Mouse (Mus musculus) kidney, embryonic 14.5 days (tissue): ENCODE measurements around the gene Jhy. TPM values are rescaled to one million over a fixed set of nuclear protein-coding genes. Genes with fewer than 3 reads are reported as not detected.

Source experiments
- ATAC-seq: fragments of 200-750 bp; cut with Nextera tagmentation; 2 replicates; pipeline ENCODE4 v1.8.0; 2017; ENCODE audit warnings: moderate number of reproducible peaks, mild to moderate bottlenecking, moderate TSS enrichment, moderate library complexity; ENCODE audit not compliant: low FRiP score, low TSS enrichment
- H3K27ac ChIP-seq: fragments of 300-500 bp; sonication (generic); 2 replicates; pipeline ENCODE4 v1.5.1; 2014; ENCODE audit warnings: low read depth, mild to moderate bottlenecking, low read length, moderate library complexity, mixed read lengths
- H3K27me3 ChIP-seq: fragments of 300-500 bp; sonication (generic); 2 replicates; pipeline ENCODE4 v1.6.1; 2014; ENCODE audit warnings: mild to moderate bottlenecking, low read length; ENCODE audit not compliant: control insufficient read depth, insufficient read depth
- H3K36me3 ChIP-seq: fragments of 300-500 bp; sonication (generic); 2 replicates; pipeline ENCODE4 v1.6.1; 2014; ENCODE audit warnings: low read length, mixed read lengths; ENCODE audit not compliant: control insufficient read depth, insufficient read depth
- H3K4me1 ChIP-seq: fragments of 300-500 bp; sonication (generic); 2 replicates; pipeline ENCODE4 v1.6.1; 2014; ENCODE audit warnings: low read length, mixed read lengths; ENCODE audit not compliant: control insufficient read depth, insufficient read depth
- H3K4me2 ChIP-seq: fragments of 300-500 bp; sonication (generic); replicated peaks from 2 replicates; pipeline ENCODE4 v1.6.1; 2014; ENCODE audit warnings: low read depth, mild to moderate bottlenecking, low read length
- H3K4me3 ChIP-seq: fragments of 300-500 bp; sonication (generic); 2 replicates; pipeline ENCODE4 v1.5.1; 2014; ENCODE audit warnings: mild to moderate bottlenecking, low read length
- H3K9ac ChIP-seq: fragments of 300-500 bp; sonication (generic); 2 replicates; pipeline ENCODE4 v1.6.1; 2014; ENCODE audit warnings: low read depth, mild to moderate bottlenecking, low read length, moderate library complexity
- H3K9me3 ChIP-seq: fragments of 300-500 bp; sonication (generic); 2 replicates; pipeline ENCODE4 v1.6.1; 2016; ENCODE audit warnings: low read length; ENCODE audit not compliant: control insufficient read depth
- WGBS: fragments of 180-500 bp; shearing (Covaris S2); extraction: QIAGEN DNeasy Blood & Tissue Kit; methylation state at CpG from one replicate; pipeline ENCODE4 v1.1.7; 2014; 5-methylcytosine and 5-hydroxymethylcytosine counted together
- polyA plus RNA-seq: library from polyadenylated mRNA; unstranded; fragments of >200 nt; fragmentation: Nextera tagmentation; extraction: Ambion mirVana; gene quantifications from 2 replicates; pipeline ENCODE4 v1.2.1, GENCODE M21; 2014

Gene Jhy
- polyA plus RNA-seq, 1 experiment from 2014 or later: 0.34 TPM

DNA sequence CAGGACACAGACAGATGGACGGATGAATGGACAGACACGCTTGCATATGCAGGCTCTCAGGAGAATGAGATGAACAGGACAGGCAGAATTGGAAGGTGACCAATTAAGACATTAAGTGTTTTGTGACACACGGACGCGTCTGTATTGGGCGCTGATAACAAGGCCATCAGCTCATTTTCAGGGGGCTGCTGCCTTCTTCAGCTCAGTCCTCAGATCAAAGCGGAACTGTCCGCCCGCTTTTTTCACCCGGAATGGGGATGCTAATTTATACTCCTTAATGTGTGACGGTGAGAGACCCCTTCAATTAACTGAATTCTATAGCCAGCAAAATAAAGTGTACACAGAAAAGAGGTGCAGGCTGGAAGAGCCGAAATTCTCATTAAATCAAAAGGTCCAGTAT is 74.5 kb downstream of the Jhy start:
- no peak overlapping the region for H3K4me2 ChIP-seq
- WGBS: 12% methylated on average over 12 of the region's 12 CpGs
- H3K4me1 ChIP-seq: no peaks in the 10 kb centered on the region
- no peaks in the 10 kb centered on the region for H3K36me3 ChIP-seq
- H3K4me3 ChIP-seq: no peak overlapping the region
- ATAC-seq: no peak
- H3K27ac ChIP-seq: no peak overlapping the region
- no peaks in the 10 kb centered on the region for H3K9me3 ChIP-seq
- H3K9ac ChIP-seq: no peak overlapping the region
- H3K27me3 ChIP-seq: peaks cover 57% of the 10 kb centered on the region

DNA sequence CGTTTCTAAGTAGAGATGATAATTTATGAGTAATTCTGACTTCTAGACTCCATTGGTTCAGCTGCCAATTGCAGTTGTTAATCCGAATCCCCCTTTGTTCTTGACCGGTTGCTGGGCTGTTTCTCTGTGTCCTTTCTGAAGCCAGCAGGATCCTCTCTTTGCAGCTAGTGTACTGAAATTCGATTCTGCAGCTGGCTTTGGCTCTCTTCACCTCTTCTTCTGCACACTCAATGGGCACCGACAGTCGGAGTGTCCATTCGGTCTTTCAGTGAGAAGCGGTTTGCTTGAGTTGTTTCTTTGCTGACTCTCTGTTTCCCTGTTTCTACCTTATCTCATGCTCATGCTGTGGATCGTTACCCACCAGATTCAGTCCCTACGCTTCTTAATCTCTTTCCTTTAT is 78.2 kb downstream of the Jhy start:
- H3K4me3 ChIP-seq: no peak overlapping the region
- peaks cover 71% of the 10 kb centered on the region for H3K27me3 ChIP-seq

DNA sequence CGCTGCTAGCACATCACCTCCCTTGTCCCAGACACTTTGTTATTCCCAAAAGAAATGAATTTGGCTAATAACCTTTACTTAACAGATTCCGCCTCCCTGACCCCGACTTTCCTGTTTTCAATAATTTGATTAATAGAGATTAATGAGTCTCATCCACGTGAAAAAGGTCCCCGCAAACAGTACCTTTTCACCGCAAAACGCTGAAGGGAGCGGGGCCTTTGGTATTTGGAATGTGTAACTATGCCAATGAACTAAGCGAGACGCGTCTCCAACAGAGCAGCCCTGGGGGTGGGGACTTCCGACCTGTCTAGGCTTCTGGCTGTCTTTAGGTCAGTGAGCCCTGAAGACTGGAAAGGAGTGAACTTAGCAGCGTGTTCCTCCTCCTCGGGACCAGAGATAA is 84.9 kb downstream of the Jhy start:
- no peaks in the 10 kb centered on the region for H3K36me3 ChIP-seq
- WGBS: 2% methylated on average over 14 of the region's 14 CpGs
- H3K27ac ChIP-seq: no peak overlapping the region
- no peak overlapping the region for H3K9ac ChIP-seq
- no peak for ATAC-seq
- H3K4me2 ChIP-seq: no peak overlapping the region
- peaks cover 5% of the 10 kb centered on the region; the same call in 1 of the 2 replicates for H3K4me1 ChIP-seq
- no peaks in the 10 kb centered on the region for H3K9me3 ChIP-seq
- no peak overlapping the region for H3K4me3 ChIP-seq
- peaks cover 81% of the 10 kb centered on the region for H3K27me3 ChIP-seq

More for the DNA sequence above, 78.2 kb downstream of the Jhy start:
- no peak overlapping the region for H3K27ac ChIP-seq
- no peaks in the 10 kb centered on the region for H3K36me3 ChIP-seq
- no peak for ATAC-seq
- no peak overlapping the region for H3K9ac ChIP-seq
- no peaks in the 10 kb centered on the region for H3K9me3 ChIP-seq
- no peak overlapping the region for H3K4me2 ChIP-seq
- WGBS: 31% methylated on average over 10 of the region's 10 CpGs
- no peaks in the 10 kb centered on the region for H3K4me1 ChIP-seq

DNA sequence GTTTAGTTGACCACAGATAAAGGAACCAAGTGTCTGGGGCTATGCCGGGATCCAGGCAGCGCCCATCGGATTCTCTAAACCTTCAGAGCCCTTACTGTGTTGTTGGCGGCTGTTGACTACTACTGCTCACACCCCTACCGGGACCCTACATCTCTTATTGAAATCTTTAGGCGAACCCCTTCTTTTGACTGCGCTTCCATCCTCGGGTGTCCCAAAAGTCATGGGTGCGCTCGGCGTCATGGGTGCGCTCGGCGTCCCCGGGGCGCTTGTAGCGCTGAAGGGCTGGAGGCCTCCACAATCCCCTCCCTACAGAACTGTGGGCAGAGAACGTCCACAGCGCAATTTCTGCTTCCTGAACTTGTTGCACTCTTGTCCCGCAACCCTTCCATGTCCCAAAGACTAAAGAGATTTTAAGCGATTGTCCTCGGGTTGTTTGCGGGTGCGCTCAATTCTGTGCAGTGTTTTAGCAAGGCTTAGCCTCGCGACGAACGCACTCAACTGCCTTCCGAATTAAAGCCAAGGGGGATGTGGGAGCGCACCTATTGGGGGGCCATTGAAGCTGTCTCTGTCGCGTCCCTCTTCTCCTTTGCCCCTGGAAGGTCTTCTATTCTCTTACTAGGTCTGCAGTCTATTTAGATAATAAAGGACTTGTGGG is 85.5 kb downstream of the Jhy start:
- Histone ChIP-seq H3K36me3 (no peaks in the 10 kb centered on the region), H3K4me3 (peak overlapping the region; percentile 27), H3K27ac (no peak overlapping the region), H3K4me1 (peaks cover 5% of the 10 kb centered on the region; the same call in 1 of the 2 replicates), H3K27me3 (peaks cover 86% of the 10 kb centered on the region), H3K4me2 (no peak overlapping the region; the same call in 1 of the 2 replicates), H3K9ac (no peak overlapping the region), H3K9me3 (no peaks in the 10 kb centered on the region)
- ATAC-seq: no peak
- WGBS: under 1% methylated on average over 32 of the region's 32 CpGs

DNA sequence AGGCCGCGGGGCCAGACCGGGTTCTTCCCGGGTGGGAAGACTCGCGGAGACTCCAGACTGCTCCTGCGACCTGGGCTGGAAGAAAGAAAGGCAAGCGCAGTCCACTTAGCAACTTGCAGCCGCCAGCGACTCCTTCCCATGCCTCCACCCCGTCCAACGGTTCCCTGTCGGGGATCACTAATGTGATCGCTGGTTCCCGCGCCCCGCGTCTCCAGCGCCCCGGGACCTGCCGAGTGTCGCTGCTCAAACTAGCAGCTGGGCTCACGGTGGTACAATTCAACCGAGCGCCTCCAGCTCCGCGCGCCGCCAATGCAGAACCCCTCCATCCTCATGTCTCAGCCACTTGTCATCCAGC is 86.1 kb downstream of the Jhy start:
- Histone ChIP-seq H3K9me3 (no peaks in the 10 kb centered on the region), H3K27ac (no peak overlapping the region), H3K9ac (no peak overlapping the region), H3K36me3 (no peaks in the 10 kb centered on the region), H3K27me3 (peaks cover 90% of the 10 kb centered on the region), H3K4me2 (peak overlapping the region; percentile 19), H3K4me1 (peaks cover 5% of the 10 kb centered on the region; the same call in 1 of the 2 replicates), H3K4me3 (peak overlapping the region; percentile 27)
- 1% methylated on average over 29 of the region's 29 CpGs for WGBS
- no peak for ATAC-seq

DNA sequence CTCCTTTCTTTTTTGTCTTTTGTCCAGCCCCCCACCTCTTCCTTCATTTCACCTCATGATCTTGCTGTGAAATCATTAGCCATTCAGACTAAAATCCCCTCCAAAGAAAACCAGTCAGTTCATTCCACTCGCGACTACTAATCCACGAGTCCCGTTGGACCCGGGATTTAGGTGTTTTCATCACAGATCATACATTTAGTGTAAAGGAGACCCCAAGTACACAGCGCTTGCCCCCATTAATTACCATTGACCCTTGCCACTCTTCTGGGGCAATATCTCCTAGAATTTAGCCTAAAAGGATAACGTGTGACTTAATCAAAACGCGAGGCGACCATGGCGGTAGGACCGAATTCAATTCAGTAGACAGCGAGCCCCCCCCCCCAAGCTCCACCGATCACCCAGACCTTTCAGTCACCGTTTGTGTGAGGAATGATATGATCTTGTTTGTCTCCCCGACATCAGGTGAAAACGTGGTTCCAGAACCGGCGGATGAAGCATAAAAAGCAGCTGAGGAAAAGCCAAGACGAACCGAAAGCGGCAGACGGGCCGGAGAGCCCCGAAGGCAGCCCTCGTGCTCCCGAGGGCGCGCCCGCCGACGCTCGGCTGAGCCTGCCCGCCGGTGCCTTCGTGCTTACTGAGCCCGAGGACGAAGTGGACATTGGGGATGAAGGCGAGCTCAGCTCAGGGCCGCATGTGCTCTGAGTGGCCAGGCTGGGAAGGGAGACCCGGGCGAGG is 86.6 kb downstream of the Jhy start:
- WGBS: under 1% methylated on average over 42 of the region's 42 CpGs

DNA sequence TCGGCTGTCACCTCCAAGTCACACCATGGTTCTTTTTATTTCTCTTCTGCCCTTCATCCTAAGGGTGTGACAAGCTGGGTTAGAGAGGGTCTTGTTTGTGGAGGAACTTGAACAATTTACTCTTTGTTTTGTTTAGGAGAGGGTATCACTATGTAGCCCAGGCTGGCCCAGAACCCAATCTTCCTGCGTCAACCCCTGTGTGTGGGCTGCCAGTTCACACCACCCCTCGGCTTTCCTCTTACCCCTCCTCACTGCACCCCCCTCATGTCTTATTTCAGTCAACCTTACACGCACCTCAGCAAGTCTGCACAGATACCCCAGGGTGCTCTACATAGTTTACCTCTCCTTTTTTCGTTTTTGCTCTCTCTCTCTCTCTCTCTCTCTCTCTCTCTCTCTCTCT is 87.2 kb downstream of the Jhy start:
- no peak for ATAC-seq
- H3K4me2 ChIP-seq: no peak overlapping the region
- H3K36me3 ChIP-seq: no peaks in the 10 kb centered on the region
- H3K9ac ChIP-seq: no peak overlapping the region
- no peaks in the 10 kb centered on the region for H3K9me3 ChIP-seq
- no peak overlapping the region for H3K27ac ChIP-seq
- H3K27me3 ChIP-seq: peaks cover 99% of the 10 kb centered on the region
- H3K4me1 ChIP-seq: peaks cover 5% of the 10 kb centered on the region; the same call in 1 of the 2 replicates
- no peak overlapping the region for H3K4me3 ChIP-seq
- 2% methylated on average over 5 of the region's 5 CpGs for WGBS

More for the DNA sequence above, 86.6 kb downstream of the Jhy start:
- Histone ChIP-seq H3K4me2 (peak overlapping the region; percentile 19), H3K9me3 (no peaks in the 10 kb centered on the region), H3K36me3 (no peaks in the 10 kb centered on the region), H3K27me3 (peaks cover 96% of the 10 kb centered on the region), H3K4me1 (peaks cover 5% of the 10 kb centered on the region; the same call in 1 of the 2 replicates), H3K9ac (no peak overlapping the region), H3K27ac (no peak overlapping the region), H3K4me3 (peak overlapping the region; percentile 27)
- ATAC-seq: no peak

DNA sequence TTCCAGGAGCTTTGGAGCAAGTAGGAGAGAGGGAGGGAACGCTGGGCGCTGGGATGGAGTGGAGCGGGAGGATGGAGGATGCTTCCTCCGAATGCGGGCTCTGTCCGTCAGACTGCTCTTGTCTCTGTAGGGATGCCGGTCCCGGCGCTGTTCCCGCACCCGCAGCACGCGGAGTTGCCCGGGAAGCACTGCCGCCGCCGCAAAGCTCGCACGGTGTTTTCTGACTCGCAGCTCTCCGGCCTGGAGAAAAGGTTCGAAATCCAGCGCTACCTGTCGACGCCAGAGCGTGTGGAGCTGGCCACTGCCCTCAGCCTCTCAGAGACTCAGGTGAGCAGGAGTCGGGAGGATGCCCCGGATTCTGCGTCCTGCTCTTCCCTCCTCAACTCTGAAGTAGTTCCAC is 87.8 kb downstream of the Jhy start:
- Histone ChIP-seq H3K9me3 (no peaks in the 10 kb centered on the region), H3K4me2 (no peak overlapping the region), H3K36me3 (no peaks in the 10 kb centered on the region), H3K27ac (no peak overlapping the region), H3K4me1 (peaks cover 5% of the 10 kb centered on the region; the same call in 1 of the 2 replicates), H3K27me3 (peaks cover 99% of the 10 kb centered on the region), H3K4me3 (no peak overlapping the region), H3K9ac (no peak overlapping the region)
- 2% methylated on average over 29 of the region's 29 CpGs for WGBS
- ATAC-seq: no peak

DNA sequence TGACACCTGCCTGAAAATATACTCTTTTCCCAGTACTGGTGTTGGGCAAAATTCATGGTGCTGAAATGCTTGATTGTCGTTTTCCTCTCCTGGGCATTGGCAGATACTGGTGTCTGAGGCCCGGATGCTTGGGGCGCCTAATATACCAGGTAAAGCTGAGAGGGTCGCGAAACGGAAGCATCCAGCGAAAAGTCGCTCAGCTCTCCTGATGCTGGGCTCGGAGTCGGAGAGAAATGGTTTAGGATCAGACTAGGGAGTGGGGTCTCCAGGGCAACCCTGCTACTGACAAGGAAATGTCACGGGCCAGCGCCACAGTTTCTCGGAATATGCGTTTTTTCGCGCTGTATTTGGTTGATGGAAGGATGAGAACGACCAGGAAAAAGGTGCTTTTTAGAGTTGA is 88.5 kb downstream of the Jhy start:
- H3K27ac ChIP-seq: no peak overlapping the region
- no peak overlapping the region for H3K4me2 ChIP-seq
- ATAC-seq: no peak
- H3K4me3 ChIP-seq: no peak overlapping the region
- H3K36me3 ChIP-seq: no peaks in the 10 kb centered on the region
- peaks cover 96% of the 10 kb centered on the region for H3K27me3 ChIP-seq
- WGBS: under 1% methylated on average over 17 of the region's 17 CpGs
- H3K9me3 ChIP-seq: no peaks in the 10 kb centered on the region
- peaks cover 5% of the 10 kb centered on the region; the same call in 1 of the 2 replicates for H3K4me1 ChIP-seq
- no peak overlapping the region for H3K9ac ChIP-seq
